Mouse (Mus musculus): ENCODE results near the gene Ms4a14.
"Not testable (repeated sequence)": the region's sequence is repeated elsewhere in the genome, so short reads cannot be mapped to it uniquely, and the experiment has no call there.

The Ms4a14 gene

GRCm38 (mm10) chr19:11314354-11314753, at the start of gene Ms4a14:
Gene Ms4a14 (minus strand): TSS chr19:11314454.
- DNase-seq (ENCODE audit: low read depth, low spot score), result no peak

- DNase-seq (ENCODE audit: low read depth, low spot score), result no peak
Measured at GRCm38 (mm10) chr19:11362002-11362401, 47.7 kb upstream of the Ms4a14 start.

GRCm38 (mm10) chr19:11360106-11360505, 45.9 kb upstream of the Ms4a14 start:
- no peak for DNase-seq (ENCODE audit: low read depth, low spot score)

GRCm38 (mm10) chr19:11355730-11356129, 41.5 kb upstream of the Ms4a14 start:
- no peak for DNase-seq (ENCODE audit: low read depth, low spot score)

GRCm38 (mm10) chr19:11351878-11352277, 37.6 kb upstream of the Ms4a14 start:
- DNase-seq (ENCODE audit: low read depth, low spot score), result no peak

- DNase-seq (ENCODE audit: low read depth, low spot score), result peak; percentile 11
Measured at GRCm38 (mm10) chr19:11349698-11350481, 35.6 kb upstream of the Ms4a14 start.

GRCm38 (mm10) chr19:11343992-11344391, 29.7 kb upstream of the Ms4a14 start:
- no peak for DNase-seq (ENCODE audit: low read depth, low spot score)

- DNase-seq (ENCODE audit: low read depth, low spot score), result no peak
Measured at GRCm38 (mm10) chr19:11343147-11343546, 28.9 kb upstream of the Ms4a14 start.

GRCm38 (mm10) chr19:11335932-11336331, 21.7 kb upstream of the Ms4a14 start, which contains the start of gene Ms4a7:
Gene Ms4a7 (minus strand): TSS chr19:11336146.
- DNase-seq (ENCODE audit: low read depth, low spot score), result no peak

GRCm38 (mm10) chr19:11321123-11321522, 6.9 kb upstream of the Ms4a14 start:
- no peak for DNase-seq (ENCODE audit: low read depth, low spot score)

GRCm38 (mm10) chr19:11316786-11317185, 2.5 kb upstream of the Ms4a14 start:
- no peak for DNase-seq (ENCODE audit: low read depth, low spot score)

- no peak for DNase-seq (ENCODE audit: low read depth, low spot score)
Measured at GRCm38 (mm10) chr19:11308888-11309287, 5.4 kb downstream of the Ms4a14 start.

- not testable (repeated sequence) for DNase-seq (ENCODE audit: low read depth, low spot score)
Measured at GRCm38 (mm10) chr19:11299529-11299928, 14.7 kb downstream of the Ms4a14 start.

- DNase-seq (ENCODE audit: low read depth, low spot score), result no peak
Measured at GRCm38 (mm10) chr19:11298939-11299338, 15.3 kb downstream of the Ms4a14 start.

- not testable (repeated sequence) for DNase-seq (ENCODE audit: low read depth, low spot score)
Measured at GRCm38 (mm10) chr19:11293616-11294015, 20.6 kb downstream of the Ms4a14 start.

- peak; percentile 6 for DNase-seq (ENCODE audit: low read depth, low spot score)
Measured at GRCm38 (mm10) chr19:11292990-11293389, 21.3 kb downstream of the Ms4a14 start.

- no peak for DNase-seq (ENCODE audit: low read depth, low spot score)
Measured at GRCm38 (mm10) chr19:11283773-11284172, 30.5 kb downstream of the Ms4a14 start, which contains the start of gene Ms4a5. Gene Ms4a5 (minus strand): TSS chr19:11283873.

GRCm38 (mm10) chr19:11280223-11280622, 34.0 kb downstream of the Ms4a14 start:
- DNase-seq (ENCODE audit: low read depth, low spot score), result no peak

GRCm38 (mm10) chr19:11276431-11276830, 37.8 kb downstream of the Ms4a14 start:
- no peak for DNase-seq (ENCODE audit: low read depth, low spot score)

- DNase-seq (ENCODE audit: low read depth, low spot score), result no peak
Measured at GRCm38 (mm10) chr19:11266956-11267355, 47.3 kb downstream of the Ms4a14 start.

GRCm38 (mm10) chr19:11266052-11266845, 48.0 kb downstream of the Ms4a14 start, which contains the start of gene Ms4a1:
Gene Ms4a1 (minus strand): TSS chr19:11266241.
- DNase-seq (ENCODE audit: low read depth, low spot score), result no peak

- DNase-seq (ENCODE audit: low read depth, low spot score), result no peak
Measured at GRCm38 (mm10) chr19:11264602-11265185, 49.6 kb downstream of the Ms4a14 start.

All from forelimb bud, embryonic 11.5 days (tissue).